Mouse (Mus musculus) heart, postnatal 4 days (tissue): Measurements from ENCODE around the gene Lpp. TPM values are rescaled to one million over a fixed set of nuclear protein-coding genes. Genes with fewer than 3 reads are reported as not detected.
A peak's percentile ranks its signal among the peaks of the same experiment; 100 is the strongest.

Experiments
- DNase-seq: peaks from one replicate; pipeline ENCODE4 v3.0.0; 2021
- total RNA-seq, 2 experiments: library from RNA; stranded (reverse); gene quantifications; 2 replicates each; pipeline ENCODE4 v1.2.3; 2021

The Lpp gene
- total RNA-seq, 2 experiments from 2014 or later: 77.6 to 80.1 TPM

DNA sequence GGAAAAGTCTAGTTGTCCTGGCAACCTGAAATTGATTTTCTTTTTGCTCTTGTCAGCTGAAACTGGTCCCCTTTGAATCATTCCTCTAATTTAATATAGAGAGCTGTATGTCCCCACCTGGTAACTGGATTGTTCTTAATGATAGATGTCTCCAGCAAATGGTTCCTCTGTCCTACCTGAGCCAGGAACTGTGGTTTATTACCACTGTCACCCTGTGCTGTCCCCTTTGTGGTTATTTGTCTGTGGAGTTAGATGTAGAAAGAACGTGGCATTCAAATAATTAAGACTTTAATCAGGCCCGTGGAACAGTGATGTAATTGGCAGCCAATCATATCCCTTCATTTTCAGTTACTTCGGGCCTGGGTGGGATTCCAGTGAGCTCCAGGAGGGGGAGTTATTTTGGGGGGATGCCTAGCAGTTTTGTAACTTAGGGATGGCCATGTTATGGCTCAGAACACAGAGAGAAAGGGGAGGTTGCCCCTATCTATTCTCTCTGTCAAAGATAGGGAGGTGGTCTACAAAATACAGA lies 109.1 kb downstream of the Lpp start:
- no peak for DNase-seq

DNA sequence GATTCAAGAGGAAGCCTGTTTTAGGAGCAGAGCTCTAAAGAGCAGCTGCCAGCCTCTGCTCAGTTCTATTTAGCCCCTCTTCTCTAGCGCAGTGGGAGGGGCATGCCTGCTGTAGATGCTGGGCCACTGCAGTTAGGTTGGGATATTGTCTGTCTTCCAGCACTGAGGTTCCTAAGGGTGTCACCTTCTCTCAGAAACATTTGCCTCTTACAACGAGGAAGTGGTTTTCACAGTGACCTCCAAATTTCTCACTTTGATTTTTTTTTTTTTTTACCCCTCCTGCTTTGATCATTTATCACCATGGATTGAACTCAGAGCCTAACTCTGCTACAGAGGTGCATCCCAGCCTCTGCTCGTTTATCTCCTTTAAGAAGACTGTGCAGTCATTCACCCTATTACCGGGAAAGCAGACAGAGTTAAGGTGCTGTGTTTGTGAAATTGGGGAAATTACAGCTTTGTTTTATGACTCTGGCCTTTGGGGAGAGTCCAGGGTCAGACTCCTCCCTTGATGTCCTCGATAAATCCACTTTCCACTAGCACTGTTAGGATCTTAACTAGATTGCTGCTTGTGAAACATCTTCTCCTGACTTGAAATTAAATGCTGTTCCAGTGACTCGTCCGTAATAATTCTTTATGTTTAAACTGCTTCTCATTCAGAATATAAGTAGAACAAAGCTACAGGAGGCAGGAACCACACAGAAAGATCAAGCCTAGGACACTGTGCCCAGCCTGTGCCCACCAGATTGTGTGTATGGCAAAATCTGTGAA lies 111.7 kb downstream of the Lpp start:
- no peak for DNase-seq

- no peak for DNase-seq
Measured at GRCm38 (mm10) chr16:24506237-24506636, 112.9 kb downstream of the Lpp start.

DNA sequence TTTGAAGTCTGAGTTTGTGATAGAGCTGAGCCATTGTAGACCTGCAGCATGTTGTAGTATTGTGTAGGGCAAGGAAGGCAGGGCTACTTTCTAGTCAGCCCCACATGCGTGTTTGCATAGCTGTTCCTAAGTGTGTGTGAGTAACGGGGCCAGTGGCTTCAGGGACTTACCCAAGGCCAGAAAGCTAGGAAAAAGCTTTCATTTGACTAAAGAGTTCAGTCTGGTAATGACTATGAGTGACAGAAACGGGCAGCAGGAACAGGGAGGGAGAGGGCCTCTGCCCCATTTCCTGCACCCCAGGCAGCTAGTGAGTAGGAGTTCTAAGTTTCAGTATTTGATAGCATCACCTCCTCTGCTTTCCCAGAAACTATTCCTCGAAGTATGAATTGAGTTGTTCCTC lies 113.4 kb downstream of the Lpp start:
- DNase-seq: no peak

DNA sequence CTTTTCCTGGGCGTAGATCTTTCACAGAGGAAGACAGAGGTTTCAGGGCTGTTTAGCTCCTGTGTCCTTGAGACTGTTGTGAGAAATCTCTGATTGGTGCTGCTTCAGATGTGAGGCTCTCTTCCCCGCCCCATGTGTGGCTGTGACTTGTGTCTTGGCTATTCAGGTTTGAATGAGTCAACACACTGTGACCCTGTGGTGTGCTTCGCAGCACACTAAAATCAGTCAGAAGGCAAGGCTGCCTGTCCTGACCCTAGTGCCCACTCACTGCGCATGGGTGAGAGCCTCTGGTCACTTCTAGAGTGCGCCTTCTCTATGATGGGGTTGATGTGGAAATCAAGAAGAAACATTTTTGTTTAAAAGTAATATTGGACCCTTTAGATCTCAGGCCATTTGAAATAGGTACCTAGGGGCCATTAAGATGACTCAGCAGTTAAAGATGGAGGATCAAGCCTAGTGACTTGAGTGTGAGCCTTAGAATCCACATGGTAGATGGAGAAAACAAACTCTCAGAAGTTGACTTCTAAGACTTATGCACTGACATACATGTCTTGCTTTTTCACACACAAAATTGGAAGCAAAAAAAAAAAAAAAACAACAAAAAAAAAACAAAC lies 114.7 kb downstream of the Lpp start:
- DNase-seq: no peak

DNA sequence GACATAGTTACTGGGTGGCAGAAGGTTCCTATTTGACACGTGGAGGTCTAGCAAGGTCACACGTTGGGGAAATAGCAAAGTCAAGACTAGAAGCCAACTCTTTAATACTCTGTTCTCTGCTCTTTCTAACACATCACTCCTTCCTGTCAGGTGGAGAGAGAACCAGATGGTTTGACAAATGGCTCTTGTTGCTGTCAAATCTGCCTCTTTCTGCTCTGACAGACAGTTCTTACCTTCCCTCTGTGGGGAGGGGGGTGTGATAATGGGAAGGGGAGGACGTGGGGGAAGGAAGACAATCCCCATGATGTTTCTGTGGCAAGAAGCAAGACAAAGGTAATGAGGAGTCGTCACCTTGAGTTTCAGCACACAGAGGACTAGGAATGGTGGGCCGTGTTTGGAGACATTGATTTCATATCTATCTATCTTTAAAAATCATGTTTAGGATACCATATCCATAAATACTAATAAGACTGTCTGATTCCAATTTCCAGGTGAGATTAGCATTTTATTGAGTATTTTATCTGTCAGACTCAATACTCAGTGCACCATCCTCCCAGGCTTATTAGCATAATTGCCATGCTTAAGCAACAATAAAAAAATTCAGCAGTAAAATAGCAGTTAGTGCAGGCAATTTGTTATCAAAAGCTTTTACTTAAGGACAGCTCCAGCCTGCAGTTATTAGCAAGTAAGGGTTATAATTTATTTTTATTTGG lies 115.9 kb downstream of the Lpp start:
- no peak for DNase-seq

DNA sequence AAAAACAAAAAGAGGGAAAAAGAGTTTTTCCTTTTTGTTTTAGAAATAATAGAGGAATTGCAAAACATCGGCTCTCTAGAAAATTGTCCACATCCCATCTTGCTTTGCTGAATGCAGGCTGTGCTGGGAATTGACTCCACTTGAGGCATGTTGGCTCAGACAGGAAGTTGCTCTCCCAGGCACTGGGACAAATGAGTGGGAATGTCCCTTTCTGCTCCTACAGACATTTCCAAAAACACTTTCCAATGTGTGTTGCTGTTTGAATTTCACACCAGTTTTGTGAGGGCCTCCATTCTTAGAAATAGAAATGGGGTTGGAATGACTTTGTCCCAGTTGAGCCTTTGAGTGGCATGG lies 116.5 kb downstream of the Lpp start:
- DNase-seq: no peak

- DNase-seq: no peak
Measured at GRCm38 (mm10) chr16:24513228-24513627, 119.9 kb downstream of the Lpp start.

- DNase-seq: no peak
Measured at GRCm38 (mm10) chr16:24514802-24515727, 121.8 kb downstream of the Lpp start.

- DNase-seq: no peak
Measured at GRCm38 (mm10) chr16:24516993-24517392, 123.7 kb downstream of the Lpp start.

DNA sequence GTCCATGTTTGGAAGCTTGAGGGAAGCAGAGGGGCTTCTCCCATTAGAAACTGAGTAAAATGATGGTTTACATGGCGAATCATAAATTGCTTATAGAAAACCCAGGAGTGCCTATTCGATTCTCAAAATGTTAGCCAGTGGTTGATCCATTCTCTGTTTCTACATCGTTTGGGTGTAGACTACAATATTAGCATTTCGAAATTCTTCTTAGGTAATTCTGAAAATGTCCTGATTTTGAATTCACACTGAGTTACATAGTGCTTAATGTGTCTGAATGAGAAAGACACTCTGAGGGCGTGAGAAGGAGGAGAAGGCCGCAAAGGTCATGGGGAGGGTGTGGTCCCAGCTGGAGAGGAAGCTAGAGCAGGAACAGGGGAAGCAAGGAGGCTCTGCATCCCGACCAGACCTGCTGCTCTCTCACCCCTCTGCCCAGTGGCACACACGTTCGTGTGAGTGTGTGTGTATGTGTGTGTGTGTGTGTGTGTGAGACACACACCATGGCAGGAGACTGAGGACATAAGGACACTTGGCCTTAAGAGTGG lies 124.3 kb downstream of the Lpp start:
- no peak for DNase-seq

DNA sequence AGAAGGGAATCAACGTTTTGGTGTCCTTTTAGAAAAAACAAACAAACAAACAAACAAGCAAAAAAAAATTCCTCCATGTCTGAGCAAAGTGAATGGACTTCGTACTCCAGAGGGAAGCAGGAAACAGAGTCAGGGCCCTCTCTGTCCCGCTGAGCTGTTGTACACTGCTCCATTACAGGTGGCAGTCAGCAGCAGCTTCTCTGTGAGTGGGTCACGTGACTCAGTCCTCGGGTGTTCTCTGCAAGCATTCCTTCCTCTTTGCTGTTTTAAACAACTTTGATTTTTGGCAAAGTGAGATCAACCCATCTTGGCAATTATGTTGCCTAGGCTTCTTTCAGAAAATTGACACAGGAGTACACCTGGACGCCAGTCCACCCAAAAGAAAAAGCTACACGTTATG lies 125.5 kb downstream of the Lpp start:
- DNase-seq: no peak

DNA sequence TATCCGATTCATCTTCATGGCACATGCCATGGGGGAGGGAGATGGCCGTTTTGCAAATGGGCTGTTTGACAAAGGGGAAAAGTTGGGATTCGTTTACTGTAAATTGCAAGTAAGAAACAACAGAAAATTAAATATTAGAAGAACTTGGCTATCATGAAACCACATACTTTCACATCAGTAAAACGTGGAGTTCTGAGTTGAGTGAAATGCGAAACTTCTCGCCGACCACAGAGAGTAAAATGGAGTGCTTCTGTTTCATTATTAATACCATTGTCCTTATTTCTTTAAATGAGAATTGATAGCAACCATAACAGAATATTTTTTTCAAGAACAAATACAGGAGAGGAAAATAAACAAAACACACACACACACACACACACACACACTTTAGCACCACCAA lies 133.9 kb downstream of the Lpp start:
- DNase-seq: no peak

- peak; percentile 30 for DNase-seq
Measured at GRCm38 (mm10) chr16:24531681-24532080, 138.4 kb downstream of the Lpp start.

DNA sequence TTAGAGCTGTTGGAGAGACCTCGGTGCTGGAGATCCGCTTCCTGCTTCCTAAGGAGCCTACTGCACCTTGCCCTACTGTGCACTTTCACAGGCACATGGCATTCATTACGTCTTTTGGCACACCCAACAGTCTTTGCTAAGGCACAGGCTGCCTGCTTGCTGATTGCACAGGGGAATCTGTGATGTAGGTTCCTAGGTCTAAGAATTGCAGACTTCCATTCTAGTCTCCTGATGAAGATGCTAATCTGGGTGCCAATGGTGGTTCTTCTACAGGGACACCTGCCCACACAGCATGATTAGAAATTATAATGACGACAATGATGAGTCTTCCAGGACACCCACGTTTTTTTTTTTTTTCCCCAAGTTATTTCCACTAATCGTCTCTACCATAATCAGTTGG lies 141.9 kb downstream of the Lpp start:
- DNase-seq: no peak

DNA sequence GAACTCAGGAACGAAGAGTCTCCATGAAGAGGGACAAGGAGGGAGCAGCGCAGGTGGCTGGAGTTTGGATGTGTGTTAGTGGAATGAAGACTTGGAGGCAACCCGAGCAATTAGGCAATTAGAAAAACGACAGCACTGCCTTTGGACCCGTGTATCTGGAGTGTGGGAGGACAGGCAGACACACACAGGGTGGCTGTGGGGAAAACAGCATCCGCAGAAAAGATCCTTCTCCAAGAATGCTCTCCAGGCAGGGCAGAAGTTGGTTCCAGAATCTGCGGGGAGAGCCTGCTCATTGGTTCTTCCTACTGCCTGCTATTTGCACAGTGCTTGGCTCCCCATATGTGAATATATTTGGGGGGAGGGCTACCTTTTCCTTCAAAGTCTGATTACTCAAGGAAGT lies 143.0 kb downstream of the Lpp start:
- DNase-seq: no peak

DNA sequence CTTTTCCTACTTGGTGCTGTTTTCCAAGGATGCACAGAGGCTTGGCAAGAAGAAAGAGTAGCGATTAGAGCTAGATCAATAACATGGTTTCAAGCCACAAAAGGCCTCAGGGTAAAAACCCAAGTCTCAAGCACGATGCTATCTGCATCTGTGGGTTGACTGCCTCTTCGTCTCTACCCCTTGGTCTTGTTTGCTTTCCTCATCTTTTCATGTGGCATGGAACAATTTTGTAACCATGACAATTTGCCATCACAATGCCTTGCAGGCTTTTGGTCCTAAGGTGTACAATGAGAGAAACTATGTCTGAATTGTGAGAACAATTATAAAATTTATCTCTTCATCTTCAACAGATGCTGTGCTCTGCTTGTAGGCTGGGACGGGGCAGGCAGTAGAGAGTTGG lies 145.7 kb downstream of the Lpp start:
- DNase-seq: no peak

GRCm38 (mm10) chr16:24542864-24543263 lies 149.6 kb downstream of the Lpp start:
- DNase-seq: no peak

- DNase-seq: no peak
Measured at GRCm38 (mm10) chr16:24545366-24545765, 152.1 kb downstream of the Lpp start.

- DNase-seq: no peak
Measured at GRCm38 (mm10) chr16:24558458-24558857, 165.2 kb downstream of the Lpp start.

GRCm38 (mm10) chr16:24559811-24560210 lies 166.5 kb downstream of the Lpp start:
- no peak for DNase-seq

GRCm38 (mm10) chr16:24560998-24561397 lies 167.7 kb downstream of the Lpp start:
- DNase-seq: no peak
